ENCODE assay signal across 11 mouse cellular contexts in the genomic region with DNA sequence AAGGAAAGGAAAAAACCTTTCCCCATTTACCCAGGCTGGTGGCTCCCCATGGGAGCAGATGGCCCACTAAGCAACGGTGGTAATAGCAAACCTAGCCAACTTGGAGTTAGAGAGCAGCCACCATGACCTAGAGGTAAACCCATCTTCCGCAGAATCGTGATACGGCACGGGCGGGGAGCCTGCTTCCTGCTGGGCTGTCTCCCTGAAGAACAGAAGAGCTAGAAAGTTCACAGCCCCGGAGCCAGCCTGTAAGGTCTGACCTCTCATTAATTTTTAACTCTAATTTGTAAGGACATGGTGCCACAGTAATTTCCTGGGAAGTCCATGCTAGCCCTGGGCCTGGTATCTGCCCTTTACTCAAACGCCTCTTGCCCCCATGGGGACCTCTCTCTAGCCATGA. TPM values are rescaled to one million over a fixed set of nuclear protein-coding genes. Genes with fewer than 3 reads are reported as not detected.
DNase-seq lines count a peak whose midpoint lies in the region; ATAC-seq and TF ChIP-seq lines count a peak whose summit lies in the region.
"Had no signal": no experiment of that assay in that cellular context is flagged by ENCODE, and none has a peak within 500 bp of the region (broad histone marks: within the 10 kb centered on the region; RNA-seq: fewer than 3 reads in every experiment).

No protein-coding gene starts in this region.

- ATAC-seq in heart, embryonic 13.5 days (ENCODE audit: extremely low read depth, insufficient number of reproducible peaks, low FRiP score, low TSS enrichment) = no peak
- no peak for ATAC-seq in intestine, postnatal 0 days
- 0 out of 2 replicates have a peak, but pooled peaks have one; percentile 4 for ATAC-seq in liver, embryonic 16.5 days (ENCODE audit: low read depth)

- 0 out of 2 replicates have a peak overlapping the region, but pooled peaks have one; percentile 44 for H3K9ac ChIP-seq in heart, embryonic 13.5 days
- H3K9ac ChIP-seq in heart, adult 2 months (ENCODE audit: low read depth, low read length) = no peak overlapping the region
- no peak overlapping the region for H3K9ac ChIP-seq in intestine, postnatal 0 days (ENCODE audit: low read depth, low read length)
- no peak overlapping the region for H3K9ac ChIP-seq in liver, embryonic 16.5 days (ENCODE audit: low read depth, low read length)

- H3K27me3 ChIP-seq in heart, embryonic 13.5 days (replicated peaks) = no peaks in the 10 kb centered on the region
- no peaks in the 10 kb centered on the region for H3K27me3 ChIP-seq in heart, adult 2 months (ENCODE audit: control insufficient read depth, insufficient read depth, low read length)
- H3K27me3 ChIP-seq in intestine, postnatal 0 days (replicated peaks; ENCODE audit: control insufficient read depth, insufficient read depth, low read length) = no peaks in the 10 kb centered on the region
- H3K27me3 ChIP-seq in liver, embryonic 16.5 days (ENCODE audit: control insufficient read depth, insufficient read depth, low read depth, low read length) = no peaks in the 10 kb centered on the region

- no peaks in the 10 kb centered on the region for H3K79me2 ChIP-seq in heart, adult 2 months (replicated peaks; ENCODE audit: control insufficient read depth, insufficient read depth, low read length)

- no peaks in the 10 kb centered on the region for H3K9me3 ChIP-seq in heart, embryonic 13.5 days
- no peaks in the 10 kb centered on the region for H3K9me3 ChIP-seq in intestine, postnatal 0 days (ENCODE audit: control insufficient read depth)
- no peaks in the 10 kb centered on the region for H3K9me3 ChIP-seq in liver, embryonic 16.5 days (replicated peaks; ENCODE audit: control insufficient read depth, low read length)
- H3K9me3 ChIP-seq: embryonic facial prominence, embryonic 10.5 days; G1E; limb, embryonic 10.5 days had no signal

- H3K4me3 ChIP-seq in heart, embryonic 13.5 days = no peak overlapping the region
- no peak overlapping the region for H3K4me3 ChIP-seq in heart, adult 2 months
- H3K4me3 ChIP-seq in intestine, postnatal 0 days (ENCODE audit: low read depth, low read length) = no peak overlapping the region
- no peak overlapping the region for H3K4me3 ChIP-seq in liver, embryonic 16.5 days (ENCODE audit: low read depth, low read length)

- no peak for TF ChIP-seq POLR2A in heart, adult 2 months (IDR thresholded peaks at IDR 0.05; ENCODE audit: insufficient read depth, low read depth, low read length)

- DNase-seq in heart, adult 2 months = no peak
- DNase-seq in kidney, postnatal 10 days = peak; percentile 49
- no peak for DNase-seq in gastrocnemius, adult 18-20 months (ENCODE audit: low spot score)
- no peak for DNase-seq in layer of hippocampus, postnatal 25 days (ENCODE audit: extremely low spot score in 1 of 2, low spot score in 1 of 2)
- no peak for DNase-seq in gastrocnemius, postnatal 36 days

- peak overlapping the region; percentile 33 for H3K4me2 ChIP-seq in heart, embryonic 13.5 days
- peak overlapping the region; percentile 64 for H3K4me2 ChIP-seq in intestine, postnatal 0 days (replicated peaks; ENCODE audit: low read depth)
- 0 out of 2 replicates have a peak overlapping the region, but pooled peaks have one; percentile 35 for H3K4me2 ChIP-seq in liver, embryonic 16.5 days (ENCODE audit: low read depth, low read length)

- 44% methylated on average over 8 of the region's 8 CpGs for WGBS in heart, embryonic 13.5 days
- whole genome bisulfite sequencing in heart, adult 2 months = 40% methylated on average over 8 of the region's 8 CpGs
- WGBS in intestine, postnatal 0 days = 43% methylated on average over 8 of the region's 8 CpGs
- WGBS in liver, embryonic 16.5 days (ENCODE audit: insufficient replicate concordance) = 52% methylated on average over 8 of the region's 8 CpGs

- no peak overlapping the region for H3K27ac ChIP-seq in heart, embryonic 13.5 days (replicated peaks)
- H3K27ac ChIP-seq in heart, adult 2 months = no peak overlapping the region
- no peak overlapping the region for H3K27ac ChIP-seq in intestine, postnatal 0 days (ENCODE audit: low read depth, low read length)
- no peak overlapping the region for H3K27ac ChIP-seq in liver, embryonic 16.5 days (ENCODE audit: low read length)
- H3K27ac ChIP-seq: embryonic facial prominence, embryonic 10.5 days; limb, embryonic 10.5 days had no signal

- H3K36me3 ChIP-seq in heart, embryonic 13.5 days = no peaks in the 10 kb centered on the region
- no peaks in the 10 kb centered on the region for H3K36me3 ChIP-seq in heart, adult 2 months (ENCODE audit: control insufficient read depth, insufficient read depth, low read length)
- no peaks in the 10 kb centered on the region for H3K36me3 ChIP-seq in intestine, postnatal 0 days (ENCODE audit: control insufficient read depth, insufficient read depth)
- H3K36me3 ChIP-seq in liver, embryonic 16.5 days (ENCODE audit: control insufficient read depth, insufficient read depth) = no peaks in the 10 kb centered on the region
- H3K36me3 ChIP-seq: embryonic facial prominence, embryonic 10.5 days; limb, embryonic 10.5 days had no signal

- no peak for TF ChIP-seq EP300 in heart, adult 2 months (IDR thresholded peaks at IDR 0.05; ENCODE audit: insufficient read depth, low read depth, low read length)

- intact Hi-C loops in heart, adult 2 months (cut with DNase I) = loop anchor here (1.0 to 2.0 kb wide), 2 partner anchors 68 to 316 kb away; no protein-coding TSS in a partner anchor
- intact Hi-C loops in gastrocnemius, postnatal 36 days (cut with DNase I) = loop anchor here (1.0 to 10.0 kb wide), 2 partner anchors 66 to 454 kb away; a partner anchor contains a TSS

- H3K4me1 ChIP-seq in heart, embryonic 13.5 days = peaks cover 14% of the 10 kb centered on the region
- H3K4me1 ChIP-seq in heart, adult 2 months (ENCODE audit: control insufficient read depth, insufficient read depth, low read length) = no peaks in the 10 kb centered on the region
- no peaks in the 10 kb centered on the region for H3K4me1 ChIP-seq in intestine, postnatal 0 days (replicated peaks; ENCODE audit: control insufficient read depth, insufficient read depth, low read length)
- peaks cover 14% of the 10 kb centered on the region for H3K4me1 ChIP-seq in liver, embryonic 16.5 days (ENCODE audit: control insufficient read depth, low read depth, low read length)

- TF ChIP-seq CTCF in heart, adult 2 months (IDR thresholded peaks at IDR 0.05) = no peak
- no peak for TF ChIP-seq CTCF in intestine, postnatal 0 days (IDR thresholded peaks at IDR 0.05; ENCODE audit: low read depth)

RNA-seq across cellular contexts. Expression of a gene that starts 9.2 kb away (rescaled TPM):
- 444 and 458 TPM in 2 replicates for polyA plus RNA-seq in heart, embryonic 13.5 days (2015; fragmentation: Nextera tagmentation; extraction: Ambion mirVana)
- total RNA-seq in heart, adult 2 months (2021) = 100 to 1,000 TPM; 337 to 437 TPM
- polyA plus RNA-seq in heart, adult 2 months (2012; rRNA removed) = 867 and 1,301 TPM in 2 replicates
- 435 and 447 TPM in 2 replicates for polyA plus RNA-seq in intestine, postnatal 0 days (2015; fragmentation: Nextera tagmentation; extraction: Ambion mirVana)
- 395 and 402 TPM in 2 replicates for polyA plus RNA-seq in liver, embryonic 16.5 days (2015; fragmentation: Nextera tagmentation; extraction: Ambion mirVana)
- total RNA-seq in gastrocnemius, adult 18-20 months (2021) = 100 to 1,000 TPM; 383 to 411 TPM
- 100 to 1,000 TPM; 227 to 260 TPM for total RNA-seq in layer of hippocampus, postnatal 25 days (2021)
- 100 to 1,000 TPM; 299 to 361 TPM for total RNA-seq in gastrocnemius, postnatal 36 days (2021)

RNA-seq across cellular contexts. Expression of a gene that starts 26.2 kb away (rescaled TPM):
- 3.2 TPM in 2 replicates for polyA plus RNA-seq in heart, embryonic 13.5 days (2015; fragmentation: Nextera tagmentation; extraction: Ambion mirVana)
- 10 to 100 TPM; 19.8 to 19.9 TPM for total RNA-seq in heart, adult 2 months (2021)
- polyA plus RNA-seq in heart, adult 2 months (2012; rRNA removed) = 19.1 and 19.3 TPM in 2 replicates
- 4.0 and 4.2 TPM in 2 replicates for polyA plus RNA-seq in intestine, postnatal 0 days (2015; fragmentation: Nextera tagmentation; extraction: Ambion mirVana)
- 1.6 and 1.8 TPM in 2 replicates for polyA plus RNA-seq in liver, embryonic 16.5 days (2015; fragmentation: Nextera tagmentation; extraction: Ambion mirVana)
- total RNA-seq in gastrocnemius, adult 18-20 months (2021) = 10 to 100 TPM; 15.7 to 22.6 TPM
- total RNA-seq in layer of hippocampus, postnatal 25 days (2021) = 10 to 100 TPM; 50.1 to 50.4 TPM
- total RNA-seq in gastrocnemius, postnatal 36 days (2021) = 10 to 100 TPM; 17.2 to 22.6 TPM

RNA-seq across cellular contexts. Expression of a gene that starts 35.0 kb away (rescaled TPM):
- polyA plus RNA-seq in heart, embryonic 13.5 days (2015; fragmentation: Nextera tagmentation; extraction: Ambion mirVana) = 0.56 and 0.88 TPM in 2 replicates
- 10 to 100 TPM; 18.2 to 18.4 TPM for total RNA-seq in heart, adult 2 months (2021)
- 27.9 and 32.6 TPM in 2 replicates for polyA plus RNA-seq in heart, adult 2 months (2012; rRNA removed)
- 0.38 and 0.56 TPM in 2 replicates for polyA plus RNA-seq in intestine, postnatal 0 days (2015; fragmentation: Nextera tagmentation; extraction: Ambion mirVana)
- polyA plus RNA-seq in liver, embryonic 16.5 days (2015; fragmentation: Nextera tagmentation; extraction: Ambion mirVana) = 0.11 and 0.14 TPM in 2 replicates
- 10 to 100 TPM; 34.7 to 41.9 TPM for total RNA-seq in gastrocnemius, adult 18-20 months (2021)
- 1 to 10 TPM; 1.6 to 2.1 TPM for total RNA-seq in layer of hippocampus, postnatal 25 days (2021)
- 10 to 100 TPM; 48.2 to 49.7 TPM for total RNA-seq in gastrocnemius, postnatal 36 days (2021)

RNA-seq across cellular contexts. Expression of a gene that starts 35.5 kb away (rescaled TPM):
- 0.53 and 1.2 TPM in 2 replicates for polyA plus RNA-seq in heart, embryonic 13.5 days (2015; fragmentation: Nextera tagmentation; extraction: Ambion mirVana)
- total RNA-seq in heart, adult 2 months (2021) = 1 to 10 TPM; 3.8 to 3.9 TPM
- polyA plus RNA-seq in heart, adult 2 months (2012; rRNA removed) = 18.8 and 28.2 TPM in 2 replicates
- 5.0 and 5.3 TPM in 2 replicates for polyA plus RNA-seq in intestine, postnatal 0 days (2015; fragmentation: Nextera tagmentation; extraction: Ambion mirVana)
- 0.22 and 0.40 TPM in 2 replicates for polyA plus RNA-seq in liver, embryonic 16.5 days (2015; fragmentation: Nextera tagmentation; extraction: Ambion mirVana)
- 1 to 10 TPM; 1.8 to 2.5 TPM for total RNA-seq in gastrocnemius, adult 18-20 months (2021)
- total RNA-seq in layer of hippocampus, postnatal 25 days (2021) = 1 to 10 TPM in 1 of 2 experiments, under 1 TPM in 1; 0.66 to 2.3 TPM
- total RNA-seq in gastrocnemius, postnatal 36 days (2021) = under 1 TPM; 0.61 to 0.91 TPM

Comparison
In these comparisons a context has a peak if more than half of its experiments do, and no peak if none do; other contexts are left out.
1. RNA of a gene that starts 35.0 kb away (total RNA-seq): 48.2 to 49.7 TPM in gastrocnemius, postnatal 36 days, 34.7 to 41.9 TPM in gastrocnemius, adult 18-20 months and 18.2 to 18.4 TPM in heart, adult 2 months; 1.6 to 2.1 TPM in layer of hippocampus, postnatal 25 days; every median in the first group is over 4 times any median in the second.
2. Peak in every context shown above with its lines, with median percentiles within 50 percentile points of each other: H3K4me2 ChIP-seq.